Mouse (Mus musculus): ENCODE results near the gene Gm10130. TPM values are rescaled to one million over a fixed set of nuclear protein-coding genes. Genes with fewer than 3 reads are reported as not detected.
"Not testable (repeated sequence)": the region's sequence is repeated elsewhere in the genome, so short reads cannot be mapped to it uniquely, and the experiment has no call there.

The Gm10130 gene
- polyA plus RNA-seq (2015; fragmentation: Nextera tagmentation; extraction: Ambion mirVana), result 1.6 and 3.7 TPM in 2 replicates

DNA sequence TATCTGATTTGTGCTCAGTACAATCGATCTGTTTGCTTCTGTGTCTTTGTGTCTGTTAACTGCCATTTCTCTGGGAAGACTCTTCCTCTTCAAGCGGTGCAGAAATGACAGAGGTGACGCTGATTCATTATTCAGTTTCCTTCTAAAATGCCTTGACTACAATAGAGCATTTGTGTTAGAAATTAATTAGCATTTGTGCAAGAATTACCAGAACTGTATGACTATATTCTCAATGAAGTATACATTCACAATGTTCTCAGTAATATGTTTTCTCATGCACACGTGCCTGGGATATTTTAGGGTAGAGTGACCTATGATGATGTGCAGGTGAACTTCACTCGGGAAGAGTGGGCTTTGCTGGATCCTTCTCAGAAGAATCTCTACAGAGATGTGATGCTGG lies at the start of gene Gm10130:
Gm10130 (plus strand) TSS at position 301 of the 400 bp plus-strand sequence.
- no peak for ATAC-seq (ENCODE audit: insufficient read depth, low FRiP score)
- Histone ChIP-seq H3K9me3 (replicated peaks; ENCODE audit: control insufficient read depth, low read length) (peaks cover 35% of the 10 kb centered on the region), H3K27ac (ENCODE audit: low read length) (no peak within 1 kb of the TSS), H3K27me3 (ENCODE audit: control insufficient read depth, insufficient read depth, low read length) (no peaks in the 10 kb centered on the region), H3K36me3 (ENCODE audit: control insufficient read depth, insufficient read depth, low read length) (peaks cover 40% of the 10 kb centered on the region), H3K4me1 (ENCODE audit: control insufficient read depth, insufficient read depth, low read length) (no peaks in the 10 kb centered on the region), H3K4me2 (ENCODE audit: low read depth, low read length) (no peak within 1 kb of the TSS), H3K4me3 (replicated peaks; ENCODE audit: low read length) (no peak within 1 kb of the TSS), H3K9ac (ENCODE audit: low read length) (no peak within 1 kb of the TSS)
- WGBS, result 93% methylated on average over 5 of the region's 5 CpGs

DNA sequence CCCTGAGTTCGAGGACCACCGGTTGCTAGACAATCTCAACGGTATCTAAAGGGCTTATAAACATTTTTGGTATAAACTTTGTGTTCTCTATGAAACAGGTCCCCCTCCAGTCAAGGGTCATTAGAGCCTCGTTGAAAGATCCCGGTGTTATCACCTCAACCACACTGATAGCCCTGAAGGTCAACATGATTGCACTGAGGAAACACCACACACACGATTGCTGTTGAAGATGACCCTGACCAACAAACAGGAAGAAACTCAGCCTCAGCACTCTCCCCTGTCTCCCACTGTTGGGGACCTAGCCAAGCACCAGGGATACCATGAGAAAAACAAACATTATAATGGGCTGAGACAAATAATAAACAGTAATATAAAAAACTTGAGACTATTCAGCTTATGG lies 29.8 kb upstream of the Gm10130 start:
- ATAC-seq (ENCODE audit: insufficient read depth, low FRiP score), result no peak
- Histone ChIP-seq H3K27me3 (ENCODE audit: control insufficient read depth, insufficient read depth, low read length) (no peaks in the 10 kb centered on the region), H3K4me2 (ENCODE audit: low read depth, low read length) (no peak overlapping the region), H3K36me3 (ENCODE audit: control insufficient read depth, insufficient read depth, low read length) (no peaks in the 10 kb centered on the region), H3K4me1 (ENCODE audit: control insufficient read depth, insufficient read depth, low read length) (no peaks in the 10 kb centered on the region), H3K9ac (ENCODE audit: low read length) (no peak overlapping the region), H3K27ac (ENCODE audit: low read length) (no peak overlapping the region), H3K4me3 (replicated peaks; ENCODE audit: low read length) (no peak overlapping the region), H3K9me3 (replicated peaks; ENCODE audit: control insufficient read depth, low read length) (no peaks in the 10 kb centered on the region)
- WGBS, result 77% methylated on average over 6 of the region's 6 CpGs

DNA sequence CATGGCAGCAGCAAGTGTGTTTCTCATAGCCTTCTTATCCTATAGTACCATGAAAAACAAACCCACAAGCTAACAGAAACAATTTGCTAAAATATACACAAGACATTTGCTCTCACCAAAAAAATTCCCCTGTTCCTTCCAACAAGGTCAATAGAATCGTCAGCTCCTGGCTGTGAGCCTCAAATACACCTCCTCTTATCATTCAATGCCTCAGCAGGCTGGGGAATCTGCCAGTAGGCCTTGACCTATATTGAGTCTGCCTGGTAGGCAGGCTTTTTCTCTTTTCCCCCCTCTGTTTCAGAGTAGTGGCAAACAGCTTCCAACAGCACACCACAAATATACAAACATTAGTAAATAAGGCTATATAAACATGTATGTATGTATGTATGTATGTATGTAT lies 24.4 kb upstream of the Gm10130 start:
- H3K9me3 ChIP-seq (replicated peaks; ENCODE audit: control insufficient read depth, low read length), result no peaks in the 10 kb centered on the region

DNA sequence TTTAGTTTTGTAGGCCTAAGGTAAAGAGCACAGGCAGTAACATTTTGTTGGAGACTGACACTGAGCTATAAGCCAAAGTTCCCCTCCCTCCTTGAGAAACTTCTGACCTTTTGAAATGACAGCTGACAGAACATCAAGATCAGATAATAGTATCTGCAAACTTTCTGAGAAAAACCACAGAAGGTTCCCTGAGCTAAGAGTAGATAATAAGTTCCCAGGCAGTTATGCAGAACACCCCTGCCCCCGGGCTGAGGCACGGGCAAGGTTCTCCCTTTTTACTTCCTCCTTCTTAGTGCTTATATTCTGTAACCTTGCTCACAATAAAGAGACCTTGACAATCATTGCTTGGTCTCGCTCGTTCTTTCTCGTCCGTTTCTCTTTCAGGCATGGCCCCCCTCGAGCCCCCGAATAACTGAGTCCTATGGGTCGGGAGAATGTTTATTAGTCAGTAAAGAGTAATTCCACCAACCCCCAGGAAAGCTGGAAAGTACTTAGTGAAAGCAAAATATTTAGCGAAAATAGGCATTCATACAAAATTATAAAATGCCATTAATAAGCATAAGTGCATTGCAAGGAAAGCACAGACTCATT lies 16.2 kb upstream of the Gm10130 start:
- ATAC-seq (ENCODE audit: insufficient read depth, low FRiP score), result no peak
- no peaks in the 10 kb centered on the region for H3K9me3 ChIP-seq (replicated peaks; ENCODE audit: control insufficient read depth, low read length)
- no peaks in the 10 kb centered on the region for H3K27me3 ChIP-seq (ENCODE audit: control insufficient read depth, insufficient read depth, low read length)
- no peaks in the 10 kb centered on the region for H3K36me3 ChIP-seq (ENCODE audit: control insufficient read depth, insufficient read depth, low read length)
- no peak overlapping the region for H3K9ac ChIP-seq (ENCODE audit: low read length)
- 74% methylated on average over 10 of the region's 10 CpGs for WGBS
- no peak overlapping the region for H3K27ac ChIP-seq (ENCODE audit: low read length)
- H3K4me3 ChIP-seq (replicated peaks; ENCODE audit: low read length), result no peak overlapping the region
- H3K4me2 ChIP-seq (ENCODE audit: low read depth, low read length), result no peak overlapping the region
- H3K4me1 ChIP-seq (ENCODE audit: control insufficient read depth, insufficient read depth, low read length), result no peaks in the 10 kb centered on the region

More for the DNA sequence above, 24.4 kb upstream of the Gm10130 start:
- no peak overlapping the region for H3K4me2 ChIP-seq (ENCODE audit: low read depth, low read length)
- WGBS, result 43% methylated on average over 1 of the region's 1 CpGs
- no peak overlapping the region for H3K27ac ChIP-seq (ENCODE audit: low read length)
- no peaks in the 10 kb centered on the region for H3K27me3 ChIP-seq (ENCODE audit: control insufficient read depth, insufficient read depth, low read length)
- H3K4me3 ChIP-seq (replicated peaks; ENCODE audit: low read length), result no peak overlapping the region
- no peaks in the 10 kb centered on the region for H3K36me3 ChIP-seq (ENCODE audit: control insufficient read depth, insufficient read depth, low read length)
- H3K4me1 ChIP-seq (ENCODE audit: control insufficient read depth, insufficient read depth, low read length), result no peaks in the 10 kb centered on the region
- no peak for ATAC-seq (ENCODE audit: insufficient read depth, low FRiP score)
- no peak overlapping the region for H3K9ac ChIP-seq (ENCODE audit: low read length)

DNA sequence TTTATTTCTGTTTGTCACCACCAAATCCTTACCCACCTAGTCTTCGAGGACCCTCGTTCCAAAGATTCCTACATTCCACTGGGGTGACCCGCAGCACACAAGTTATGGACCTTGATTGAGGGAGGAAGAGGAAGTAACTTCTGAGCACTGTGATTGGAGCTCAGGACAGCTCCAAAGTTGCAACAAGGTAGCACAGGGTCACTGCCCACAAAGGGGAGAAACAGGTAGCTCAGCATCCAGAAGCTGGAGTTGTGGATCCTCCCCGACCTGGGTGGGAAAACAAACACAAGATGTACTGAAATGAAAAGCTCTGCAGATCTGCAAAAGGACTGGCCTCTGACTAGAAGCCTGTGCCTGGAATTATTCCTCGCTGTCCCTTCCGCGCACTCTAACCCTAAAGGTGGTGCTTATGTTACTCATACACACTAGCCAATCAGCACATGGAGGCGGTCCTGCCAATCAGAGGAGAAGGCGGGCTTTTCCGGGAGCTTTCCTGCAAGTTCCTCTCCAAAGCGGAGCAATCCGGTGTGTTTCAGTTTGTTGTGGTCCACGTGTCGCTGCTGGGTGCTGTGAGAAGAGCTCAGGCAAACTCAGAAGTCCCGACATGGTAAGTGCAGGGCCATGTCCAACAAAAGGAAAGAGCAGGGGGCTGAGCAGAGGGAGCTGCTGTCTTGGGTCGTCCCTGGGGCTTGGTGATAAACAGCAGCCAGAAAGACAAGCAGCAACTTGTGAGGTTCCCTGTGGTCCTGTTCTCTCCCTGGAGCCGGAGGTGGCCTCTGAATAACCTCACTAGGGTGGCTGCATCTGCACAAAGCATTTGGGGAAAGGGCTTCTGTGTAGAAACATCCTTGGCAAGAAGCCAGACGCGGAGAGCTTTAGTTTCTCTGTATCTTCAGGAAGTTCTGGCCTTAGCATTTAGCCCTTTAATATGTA lies 12.3 kb upstream of the Gm10130 start:
- Histone ChIP-seq H3K9ac (ENCODE audit: low read length) (peak overlapping the region; percentile 72), H3K4me3 (replicated peaks; ENCODE audit: low read length) (peak overlapping the region; percentile 55), H3K27ac (ENCODE audit: low read length) (peak overlapping the region; percentile 58; the same call in 1 of the 2 replicates), H3K4me2 (ENCODE audit: low read depth, low read length) (peak overlapping the region; percentile 65)
- not testable (repeated sequence) for H3K4me1 ChIP-seq (ENCODE audit: control insufficient read depth, insufficient read depth, low read length); H3K36me3 ChIP-seq (ENCODE audit: control insufficient read depth, insufficient read depth, low read length); H3K27me3 ChIP-seq (ENCODE audit: control insufficient read depth, insufficient read depth, low read length); H3K9me3 ChIP-seq (replicated peaks; ENCODE audit: control insufficient read depth, low read length)
- ATAC-seq (ENCODE audit: insufficient read depth, low FRiP score), result peak; percentile 99
- WGBS, result 6% methylated on average over 19 of the region's 19 CpGs

DNA sequence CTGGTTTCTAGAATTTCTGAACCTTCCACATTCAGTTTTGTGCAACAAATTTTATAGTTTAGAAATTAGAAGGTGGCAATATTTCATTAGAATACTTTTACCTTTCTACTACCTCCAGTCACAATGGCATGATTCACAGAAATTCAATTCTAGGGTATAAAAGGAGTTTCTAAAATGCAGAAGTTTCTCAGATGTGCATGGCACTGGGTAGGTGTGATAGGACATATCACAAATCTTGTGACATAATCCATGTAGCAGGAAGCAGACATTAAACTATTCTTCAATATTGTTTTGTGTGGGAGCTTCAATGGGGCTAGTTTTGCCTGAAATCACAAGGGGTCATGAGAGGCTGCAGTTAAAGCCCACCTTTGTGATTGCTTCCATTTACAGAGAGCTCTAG lies 7.4 kb upstream of the Gm10130 start:
- no peaks in the 10 kb centered on the region for H3K4me1 ChIP-seq (ENCODE audit: control insufficient read depth, insufficient read depth, low read length)
- peaks cover 27% of the 10 kb centered on the region for H3K9me3 ChIP-seq (replicated peaks; ENCODE audit: control insufficient read depth, low read length)
- no peak overlapping the region for H3K4me2 ChIP-seq (ENCODE audit: low read depth, low read length)
- no peaks in the 10 kb centered on the region for H3K27me3 ChIP-seq (ENCODE audit: control insufficient read depth, insufficient read depth, low read length)
- H3K36me3 ChIP-seq (ENCODE audit: control insufficient read depth, insufficient read depth, low read length), result peaks cover 26% of the 10 kb centered on the region
- no peak overlapping the region for H3K9ac ChIP-seq (ENCODE audit: low read length)
- H3K4me3 ChIP-seq (replicated peaks; ENCODE audit: low read length), result no peak overlapping the region
- no peak for ATAC-seq (ENCODE audit: insufficient read depth, low FRiP score)
- H3K27ac ChIP-seq (ENCODE audit: low read length), result no peak overlapping the region

DNA sequence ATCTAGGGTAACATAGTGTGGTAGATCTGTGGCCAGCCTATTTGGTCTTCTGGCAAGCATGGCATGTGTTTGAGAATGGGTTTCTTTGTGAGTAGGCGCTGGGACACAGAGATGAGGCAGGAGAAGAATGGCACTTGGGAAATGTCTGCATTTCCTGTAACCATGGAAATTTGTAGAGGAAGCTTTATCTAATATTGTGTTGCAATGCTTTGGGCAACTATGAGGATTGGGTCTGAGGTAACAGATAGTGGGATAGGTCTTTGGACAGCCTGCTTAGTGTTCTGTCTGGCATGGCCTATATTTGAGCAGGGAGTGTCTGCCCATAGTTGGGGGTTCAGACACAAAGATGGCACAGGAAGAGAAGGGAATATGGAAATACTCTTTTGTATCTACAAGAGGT lies 4.5 kb upstream of the Gm10130 start:
- ATAC-seq (ENCODE audit: insufficient read depth, low FRiP score), result no peak
- no peak overlapping the region for H3K27ac ChIP-seq (ENCODE audit: low read length)
- H3K36me3 ChIP-seq (ENCODE audit: control insufficient read depth, insufficient read depth, low read length), result peaks cover 41% of the 10 kb centered on the region
- WGBS, result 94% methylated on average over 1 of the region's 1 CpGs
- H3K4me1 ChIP-seq (ENCODE audit: control insufficient read depth, insufficient read depth, low read length), result no peaks in the 10 kb centered on the region
- H3K4me3 ChIP-seq (replicated peaks; ENCODE audit: low read length), result no peak overlapping the region
- H3K27me3 ChIP-seq (ENCODE audit: control insufficient read depth, insufficient read depth, low read length), result no peaks in the 10 kb centered on the region
- peaks cover 40% of the 10 kb centered on the region for H3K9me3 ChIP-seq (replicated peaks; ENCODE audit: control insufficient read depth, low read length)
- H3K4me2 ChIP-seq (ENCODE audit: low read depth, low read length), result no peak overlapping the region
- H3K9ac ChIP-seq (ENCODE audit: low read length), result no peak overlapping the region

DNA sequence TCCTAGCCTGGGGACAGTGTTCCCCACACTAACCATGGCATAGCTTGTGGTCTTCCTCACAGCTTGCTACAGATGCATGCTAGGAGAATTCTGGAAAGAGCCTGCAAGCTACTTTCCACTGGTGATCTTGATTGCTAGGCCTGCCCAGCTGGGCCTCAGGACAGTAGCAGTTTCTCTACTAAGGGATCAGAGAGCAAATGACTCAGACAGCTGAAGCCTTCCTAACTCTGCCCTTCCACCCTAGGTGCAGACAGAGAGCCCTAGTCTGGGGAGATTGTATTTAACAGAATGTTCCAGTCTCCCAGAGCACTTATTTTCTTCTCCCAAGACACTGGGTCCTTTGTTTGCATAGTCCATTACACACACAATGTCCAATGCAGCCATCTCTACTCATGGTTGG lies 33.6 kb downstream of the Gm10130 start:
- H3K27ac ChIP-seq (ENCODE audit: low read length); H3K9ac ChIP-seq (ENCODE audit: low read length); ATAC-seq (ENCODE audit: insufficient read depth, low FRiP score); H3K4me2 ChIP-seq (ENCODE audit: low read depth, low read length); H3K9me3 ChIP-seq (replicated peaks; ENCODE audit: control insufficient read depth, low read length); H3K4me3 ChIP-seq (replicated peaks; ENCODE audit: low read length); H3K4me1 ChIP-seq (ENCODE audit: control insufficient read depth, insufficient read depth, low read length); H3K27me3 ChIP-seq (ENCODE audit: control insufficient read depth, insufficient read depth, low read length); H3K36me3 ChIP-seq (ENCODE audit: control insufficient read depth, insufficient read depth, low read length): not testable (repeated sequence)

DNA sequence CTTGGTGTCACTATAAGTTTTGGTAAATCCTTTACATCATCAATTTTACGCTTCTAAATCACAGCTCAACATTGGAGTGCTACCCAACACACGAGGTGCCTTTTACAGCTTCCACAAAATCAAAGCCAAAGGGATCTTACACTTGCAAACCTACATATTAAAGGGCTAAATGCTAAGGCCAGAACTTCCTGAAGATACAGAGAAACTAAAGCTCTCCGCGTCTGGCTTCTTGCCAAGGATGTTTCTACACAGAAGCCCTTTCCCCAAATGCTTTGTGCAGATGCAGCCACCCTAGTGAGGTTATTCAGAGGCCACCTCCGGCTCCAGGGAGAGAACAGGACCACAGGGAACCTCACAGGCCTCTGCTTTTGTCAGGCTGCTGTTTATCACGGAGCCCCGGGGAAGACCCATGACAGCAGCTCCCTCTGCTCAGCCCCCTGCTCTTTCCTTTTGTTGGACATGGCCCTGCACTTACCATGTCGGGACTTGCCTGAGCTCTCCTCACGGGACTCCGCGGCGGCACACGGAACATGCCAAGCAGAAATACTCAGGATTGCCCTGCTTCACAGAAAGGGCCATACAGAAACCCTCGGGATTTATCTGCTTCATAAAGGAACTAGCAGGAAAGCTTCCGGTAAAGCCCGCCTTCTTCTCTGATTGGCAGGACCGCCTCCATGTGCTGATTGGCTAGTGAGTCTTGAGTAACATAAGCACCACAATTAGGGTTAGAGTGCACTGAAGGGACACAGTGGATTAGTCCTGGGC lies 38.8 kb downstream of the Gm10130 start, which contains the start of gene 3300002I08Rik:
3300002I08Rik (minus strand) TSS at position 653 of the 765 bp plus-strand sequence.
- H3K36me3 ChIP-seq (ENCODE audit: control insufficient read depth, insufficient read depth, low read length); H3K9me3 ChIP-seq (replicated peaks; ENCODE audit: control insufficient read depth, low read length); H3K27me3 ChIP-seq (ENCODE audit: control insufficient read depth, insufficient read depth, low read length); H3K4me1 ChIP-seq (ENCODE audit: control insufficient read depth, insufficient read depth, low read length): not testable (repeated sequence)
- H3K9ac ChIP-seq (ENCODE audit: low read length), result peak within 1 kb of the TSS; percentile 84
- ATAC-seq (ENCODE audit: insufficient read depth, low FRiP score), result peak; percentile 98
- H3K27ac ChIP-seq (ENCODE audit: low read length), result peak within 1 kb of the TSS; percentile 89
- H3K4me3 ChIP-seq (replicated peaks; ENCODE audit: low read length), result peak within 1 kb of the TSS; percentile 76
- peak within 1 kb of the TSS; percentile 56 for H3K4me2 ChIP-seq (ENCODE audit: low read depth, low read length)
- WGBS, result under 1% methylated on average over 16 of the region's 17 CpGs

Measured in stomach, embryonic 16.5 days (tissue).